Mouse (Mus musculus): ENCODE results near the gene S100a11.

DNA sequence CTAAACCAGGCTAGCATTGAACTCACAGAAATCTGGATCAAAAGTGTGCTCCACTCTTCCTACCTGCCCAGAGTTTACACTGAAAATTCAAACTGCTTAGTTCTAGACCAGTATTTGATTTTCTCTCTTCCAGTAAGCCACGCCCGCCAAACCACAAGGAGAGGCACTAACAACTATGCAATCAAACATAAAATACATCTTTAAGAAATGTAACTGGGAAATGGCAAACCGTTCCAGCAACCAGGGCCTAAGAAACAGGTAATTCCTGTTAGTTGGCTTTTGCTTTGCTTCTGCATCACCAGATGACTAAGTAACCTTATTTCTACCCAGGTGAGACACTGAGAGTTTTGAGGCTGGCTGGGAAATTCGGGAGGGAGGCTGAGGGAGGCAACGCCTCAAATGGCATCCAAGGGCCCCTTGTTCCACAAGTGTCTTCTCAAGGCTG is 13.4 kb upstream of the S100a11 start:
- no peak for TF ChIP-seq EP300 (IDR thresholded peaks at IDR 0.05; ENCODE audit: low read depth in 1 of 2, low read length in 2 of 2)
- TF ChIP-seq CHD2 (IDR thresholded peaks at IDR 0.05; ENCODE audit: low read length): no peak
- TF ChIP-seq POLR2A (IDR thresholded peaks at IDR 0.05; ENCODE audit: control insufficient read depth in 1 of 2, insufficient read depth in 1 of 2, low read depth in 1 of 2, low read length in 2 of 2, poor library complexity in 1 of 2): no peak
- no peak for TF ChIP-seq CTCF (IDR thresholded peaks at IDR 0.05 in 2 of 3, conservative IDR thresholded peaks at IDR 0.05 in 1 of 3; ENCODE audit: control insufficient read depth in 1 of 3, insufficient read depth in 1 of 3, low read depth in 2 of 3, low read length in 3 of 3, poor library complexity in 1 of 3, severe bottlenecking in 1 of 3)
- no peak for TF ChIP-seq GATA1 (IDR thresholded peaks at IDR 0.05; ENCODE audit: low read depth, low read length)
- TF ChIP-seq MAFK (IDR thresholded peaks at IDR 0.05; ENCODE audit: borderline replicate concordance, low read depth, low read length): no peak
- no peak for TF ChIP-seq MXI1 (IDR thresholded peaks at IDR 0.05; ENCODE audit: low read depth, low read length)
- no peak for TF ChIP-seq MAX (IDR thresholded peaks at IDR 0.05; ENCODE audit: low read length)
- no peak for TF ChIP-seq E2F4 (IDR thresholded peaks at IDR 0.05; ENCODE audit: borderline replicate concordance, low read depth, low read length)
- no peak for TF ChIP-seq USF1 (IDR thresholded peaks at IDR 0.05; ENCODE audit: low read depth, low read length)
- no peak for TF ChIP-seq TCF12 (IDR thresholded peaks at IDR 0.05; ENCODE audit: low read depth, low read length)
- TF ChIP-seq JUND (IDR thresholded peaks at IDR 0.05; ENCODE audit: low read depth, low read length): no peak
- TF ChIP-seq USF2 (IDR thresholded peaks at IDR 0.05; ENCODE audit: borderline replicate concordance in 1 of 2, insufficient read depth in 1 of 2, low read depth in 1 of 2, low read length in 2 of 2): no peak
- no peak for TF ChIP-seq MEF2A (IDR thresholded peaks at IDR 0.05; ENCODE audit: extremely low read depth, insufficient replicate concordance, low read depth, low read length, poor library complexity, severe bottlenecking)

All from MEL (cell line).